Mouse (Mus musculus) stomach, embryonic 14.5 days (tissue): ENCODE results near the gene Gm5741. TPM values are rescaled to one million over a fixed set of nuclear protein-coding genes. Genes with fewer than 3 reads are reported as not detected.

Experiments used
- ATAC-seq: fragments of 200-750 bp; cut with Nextera tagmentation; 2 replicates; pipeline ENCODE4 v1.8.0; 2017; ENCODE audit warnings: low read depth, moderate TSS enrichment; ENCODE audit not compliant: insufficient number of reproducible peaks, insufficient read depth, low FRiP score
- H3K27ac ChIP-seq: fragments of 300-500 bp; sonication (generic); 2 replicates; pipeline ENCODE4 v1.5.1; 2014; ENCODE audit warnings: mild to moderate bottlenecking, low read length, moderate library complexity, mixed read lengths
- H3K27me3 ChIP-seq: fragments of 300-500 bp; sonication (generic); 2 replicates; pipeline ENCODE4 v1.6.1; 2014; ENCODE audit warnings: low read length, control low read depth, mixed read lengths; ENCODE audit not compliant: control insufficient read depth, insufficient read depth
- H3K36me3 ChIP-seq: fragments of 300-500 bp; sonication (generic); 2 replicates; pipeline ENCODE4 v1.6.1; 2014; ENCODE audit warnings: mild to moderate bottlenecking, control low read depth, low read length, moderate library complexity, mixed read lengths; ENCODE audit not compliant: control insufficient read depth, insufficient read depth
- H3K4me1 ChIP-seq: fragments of 300-500 bp; sonication (generic); 2 replicates; pipeline ENCODE4 v1.6.1; 2014; ENCODE audit warnings: low read length, control low read depth, mixed read lengths; ENCODE audit not compliant: control insufficient read depth, insufficient read depth
- H3K4me2 ChIP-seq: fragments of 300-500 bp; sonication (generic); replicated peaks from 2 replicates; pipeline ENCODE4 v1.6.1; 2014; ENCODE audit warnings: low read depth, low read length, control low read depth
- H3K4me3 ChIP-seq: fragments of 300-500 bp; sonication (generic); 2 replicates; pipeline ENCODE4 v1.5.1; 2014; ENCODE audit warnings: low read depth, low read length, control low read depth
- H3K9ac ChIP-seq: fragments of 300-500 bp; sonication (generic); replicated peaks from 2 replicates; pipeline ENCODE4 v1.6.1; 2014; ENCODE audit warnings: low read depth, mild to moderate bottlenecking, control low read depth, low read length, moderate library complexity, mixed read lengths
- H3K9me3 ChIP-seq: fragments of 300-500 bp; sonication (generic); 2 replicates; pipeline ENCODE4 v1.6.1; 2016; ENCODE audit warnings: low read depth, low read length, control low read depth; ENCODE audit not compliant: control insufficient read depth
- whole genome bisulfite sequencing: fragments of 180-500 bp; shearing (Covaris S2); extraction: QIAGEN DNeasy Blood & Tissue Kit; methylation state at CpG from one replicate; pipeline ENCODE4 v1.1.7; 2014; 5-methylcytosine and 5-hydroxymethylcytosine counted together
- polyA plus RNA-seq: library from polyadenylated mRNA; unstranded; fragments of >200 nt; fragmentation: Nextera tagmentation; extraction: Ambion mirVana; gene quantifications from 2 replicates; pipeline ENCODE4 v1.2.1, GENCODE M21; 2014

The Gm5741 gene
- polyA plus RNA-seq, 1 experiment from 2014 or later = not detected

DNA sequence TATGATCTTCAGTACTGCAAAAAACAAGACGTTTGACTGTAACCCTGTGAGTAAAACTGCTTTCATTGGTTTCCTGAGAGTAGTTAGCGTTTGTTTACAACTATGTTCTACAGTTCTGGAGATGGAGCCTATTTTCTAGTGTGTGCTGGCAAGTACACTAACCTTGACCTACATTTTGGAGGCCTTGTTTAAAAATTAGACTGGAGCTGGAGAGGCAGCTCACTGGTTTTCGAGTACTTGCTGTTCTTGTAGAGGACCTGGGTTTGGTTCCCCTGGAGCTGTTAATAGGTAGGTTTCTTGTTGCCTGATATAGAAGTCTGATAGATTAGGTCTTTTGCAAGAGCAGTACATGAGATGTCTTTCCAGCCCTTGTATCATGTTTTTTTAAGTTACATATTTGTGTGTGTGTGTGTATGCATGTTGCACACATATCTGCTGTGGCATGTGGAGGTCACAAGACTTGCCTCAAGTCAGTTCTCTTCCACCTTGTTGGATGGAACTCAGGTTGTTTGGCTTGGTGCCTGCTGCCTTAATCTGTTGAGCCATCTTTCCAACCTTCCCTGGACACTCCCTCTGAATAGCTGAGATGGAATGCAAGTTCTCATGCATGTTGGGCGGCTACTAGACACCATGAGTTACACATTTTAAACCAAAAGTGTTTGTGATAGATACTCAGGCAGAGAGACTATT, 35.0 kb downstream of the Gm5741 start:
- no peaks in the 10 kb centered on the region for H3K27me3 ChIP-seq
- WGBS = 78% methylated on average over 4 of the region's 4 CpGs
- H3K4me1 ChIP-seq = peaks cover 24% of the 10 kb centered on the region
- no peaks in the 10 kb centered on the region for H3K9me3 ChIP-seq
- H3K36me3 ChIP-seq = peaks cover 47% of the 10 kb centered on the region
- H3K4me3 ChIP-seq = no peak overlapping the region
- H3K9ac ChIP-seq = no peak overlapping the region
- no peak overlapping the region for H3K4me2 ChIP-seq
- no peak overlapping the region for H3K27ac ChIP-seq
- ATAC-seq = no peak

DNA sequence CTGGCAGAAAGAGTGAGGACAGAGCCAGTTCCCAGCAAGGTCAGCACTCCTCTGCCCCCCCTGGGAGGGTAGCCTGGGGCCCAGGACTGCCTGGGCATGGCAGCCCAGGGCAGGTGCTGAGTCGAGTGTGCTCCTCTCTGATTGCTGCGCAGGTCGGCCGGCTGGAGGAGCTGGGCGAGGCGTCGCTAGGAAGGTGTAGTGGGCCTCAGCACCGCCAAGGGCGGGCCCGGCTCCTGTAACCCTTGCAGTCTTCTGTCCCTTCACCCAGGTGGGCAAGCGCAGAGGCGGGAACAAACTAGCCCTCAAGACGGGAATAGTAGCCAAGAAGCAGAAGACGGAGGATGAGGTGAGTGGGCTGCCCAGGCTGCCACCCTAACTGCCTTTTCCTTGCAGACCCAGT, 38.5 kb downstream of the Gm5741 start:
- H3K27ac ChIP-seq = no peak overlapping the region
- peaks cover 26% of the 10 kb centered on the region for H3K4me1 ChIP-seq
- no peak overlapping the region for H3K9ac ChIP-seq
- H3K4me3 ChIP-seq = no peak overlapping the region
- H3K9me3 ChIP-seq = no peaks in the 10 kb centered on the region
- no peaks in the 10 kb centered on the region for H3K27me3 ChIP-seq
- ATAC-seq = no peak
- no peak overlapping the region; the same call in 1 of the 2 replicates for H3K4me2 ChIP-seq
- H3K36me3 ChIP-seq = peaks cover 47% of the 10 kb centered on the region
- WGBS = 86% methylated on average over 14 of the region's 14 CpGs

DNA sequence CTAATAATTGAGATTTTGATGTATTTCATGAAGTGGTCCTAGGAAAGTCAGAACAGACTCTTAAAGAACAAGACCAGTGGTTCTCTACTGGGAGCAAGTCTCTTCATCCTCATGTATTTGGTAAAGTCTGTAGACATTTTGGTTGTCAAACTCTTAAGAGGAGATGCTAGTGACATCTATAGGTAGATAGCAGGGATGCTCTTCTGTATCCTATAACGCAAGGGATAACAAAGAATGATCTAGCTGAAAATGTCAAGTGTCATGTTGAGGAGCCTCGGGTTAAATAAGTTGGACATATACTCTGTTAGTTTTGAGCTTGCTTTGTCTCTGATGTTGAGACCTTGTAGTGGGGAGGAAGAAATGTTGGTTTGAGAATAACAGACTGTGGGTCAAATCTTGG, 39.9 kb downstream of the Gm5741 start:
- Histone ChIP-seq H3K27ac (no peak overlapping the region), H3K27me3 (no peaks in the 10 kb centered on the region), H3K36me3 (peaks cover 47% of the 10 kb centered on the region), H3K4me3 (peak overlapping the region; percentile 98), H3K9me3 (no peaks in the 10 kb centered on the region), H3K4me2 (peak overlapping the region; percentile 61), H3K4me1 (peaks cover 28% of the 10 kb centered on the region), H3K9ac (peak overlapping the region; percentile 99)
- no peak for ATAC-seq
- 18% methylated on average over 2 of the region's 2 CpGs for WGBS

DNA sequence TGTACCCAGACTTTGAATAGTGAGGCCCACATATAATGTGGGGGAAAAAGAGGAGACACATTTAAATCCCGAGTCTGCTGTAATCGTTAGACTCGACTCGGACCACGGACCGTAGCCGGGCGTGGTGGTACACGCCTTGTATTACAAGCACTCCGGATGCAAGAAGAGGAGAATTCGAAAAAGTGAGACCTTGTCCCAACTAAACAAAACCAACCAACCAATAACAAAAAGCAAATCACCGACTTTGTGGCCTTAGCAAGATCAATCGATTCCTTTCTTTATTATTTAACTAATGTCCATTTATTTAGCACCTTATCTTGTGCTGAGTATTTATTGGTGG, 40.3 kb downstream of the Gm5741 start:
- peak overlapping the region; percentile 61 for H3K4me2 ChIP-seq
- WGBS = under 1% methylated on average over 13 of the region's 13 CpGs
- peaks cover 28% of the 10 kb centered on the region for H3K4me1 ChIP-seq
- peaks cover 43% of the 10 kb centered on the region for H3K36me3 ChIP-seq
- H3K9ac ChIP-seq = peak overlapping the region; percentile 99
- no peak for ATAC-seq
- no peaks in the 10 kb centered on the region for H3K27me3 ChIP-seq
- H3K27ac ChIP-seq = peak overlapping the region; percentile 83
- H3K4me3 ChIP-seq = peak overlapping the region; percentile 98
- H3K9me3 ChIP-seq = no peaks in the 10 kb centered on the region

DNA sequence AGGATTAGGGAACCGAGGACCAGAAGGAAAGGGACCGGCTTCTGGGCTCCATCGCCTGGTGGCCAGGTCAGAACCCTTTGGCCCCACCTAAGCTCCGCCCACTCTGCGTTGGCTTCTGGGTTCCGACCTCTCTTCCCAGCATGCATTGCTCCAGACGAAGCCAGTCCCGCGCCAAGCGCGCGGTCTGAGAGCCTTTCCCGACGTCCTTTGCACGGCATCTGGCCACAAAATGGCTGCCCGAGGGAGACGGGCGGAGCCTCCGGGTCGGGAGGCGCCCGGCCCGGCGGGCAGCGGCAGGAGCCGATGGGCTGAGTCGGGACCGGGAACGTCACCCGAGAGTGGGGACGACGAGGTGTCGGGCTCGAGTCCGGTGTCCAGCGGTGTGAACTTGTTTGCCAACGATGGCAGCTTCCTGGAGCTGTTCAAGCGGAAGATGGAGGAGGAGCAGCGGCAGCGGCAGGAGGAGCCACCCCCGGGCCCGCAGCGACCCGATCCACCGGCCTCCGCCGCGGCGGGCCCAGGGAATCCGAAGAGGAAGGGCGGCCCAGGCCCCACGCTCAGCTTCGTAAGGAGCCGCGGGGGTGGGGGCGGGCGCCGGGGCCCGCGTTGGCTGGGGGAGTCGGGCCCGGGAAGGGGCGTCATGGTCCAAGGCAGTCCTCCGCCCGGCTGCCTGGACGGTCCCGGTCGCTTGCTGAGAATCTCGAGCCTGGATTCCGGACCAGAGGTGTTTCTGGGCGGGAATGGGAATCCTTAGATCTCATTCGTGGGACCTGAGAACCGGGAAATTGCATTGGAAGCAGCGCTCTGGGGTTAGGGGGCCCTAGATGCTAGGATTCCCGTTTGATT, 40.9 kb downstream of the Gm5741 start, which contains the start of gene Trir:
TSS of gene Trir (plus strand) at position 154 of the 846 bp plus-strand sequence.
- H3K36me3 ChIP-seq = peaks cover 42% of the 10 kb centered on the region
- H3K27me3 ChIP-seq = no peaks in the 10 kb centered on the region
- H3K9ac ChIP-seq = peak within 1 kb of the TSS; percentile 99
- H3K4me2 ChIP-seq = peak within 1 kb of the TSS; percentile 95
- WGBS = under 1% methylated on average over 69 of the region's 75 CpGs
- H3K9me3 ChIP-seq = no peaks in the 10 kb centered on the region
- peak; percentile 87 for ATAC-seq
- peak within 1 kb of the TSS; percentile 83 for H3K27ac ChIP-seq
- H3K4me3 ChIP-seq = peak within 1 kb of the TSS; percentile 98
- peaks cover 28% of the 10 kb centered on the region for H3K4me1 ChIP-seq

DNA sequence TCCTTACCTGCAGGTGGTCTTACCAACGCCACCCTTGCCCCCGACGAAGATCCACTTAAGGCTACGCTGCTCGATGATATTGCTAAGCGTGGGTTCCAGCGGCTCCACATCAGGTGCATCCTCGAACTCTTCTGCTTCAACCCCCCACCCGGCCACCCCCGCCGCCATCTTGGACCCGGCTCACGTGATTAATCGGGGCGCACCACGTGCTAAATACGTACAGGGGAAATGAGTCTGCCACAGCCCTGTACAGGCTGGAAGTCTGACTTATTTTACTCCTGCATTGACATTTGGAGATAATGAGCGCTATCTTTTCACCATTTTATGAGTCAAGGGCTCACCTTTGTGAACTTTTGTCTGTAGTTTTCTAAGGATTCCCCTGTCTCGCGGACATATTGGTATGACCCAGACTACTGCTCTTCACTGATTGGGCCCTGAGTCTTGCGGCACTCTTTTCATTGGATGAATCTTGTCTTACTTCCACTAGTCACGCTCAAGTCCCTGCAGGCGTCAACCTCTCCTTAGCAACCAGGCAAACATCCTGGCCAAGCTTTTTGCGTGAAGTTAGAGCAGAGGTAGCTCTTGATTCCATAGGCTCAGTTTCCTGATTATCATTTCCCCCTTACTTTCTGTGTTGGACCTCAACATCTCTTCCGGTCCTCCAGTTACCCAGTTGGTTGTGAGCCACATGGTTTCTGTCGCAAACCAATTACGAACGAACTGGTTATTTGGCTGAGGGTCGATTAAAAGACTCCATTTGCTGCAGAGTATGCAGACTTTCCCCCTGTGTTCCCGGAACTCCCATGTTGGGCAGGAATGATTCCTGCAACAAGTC, 42.5 kb downstream of the Gm5741 start, which contains the start of gene Asna1:
TSS of gene Asna1 (minus strand) at position 184 of the 835 bp plus-strand sequence.
- ATAC-seq = peak; percentile 92
- WGBS = 5% methylated on average over 30 of the region's 30 CpGs

DNA sequence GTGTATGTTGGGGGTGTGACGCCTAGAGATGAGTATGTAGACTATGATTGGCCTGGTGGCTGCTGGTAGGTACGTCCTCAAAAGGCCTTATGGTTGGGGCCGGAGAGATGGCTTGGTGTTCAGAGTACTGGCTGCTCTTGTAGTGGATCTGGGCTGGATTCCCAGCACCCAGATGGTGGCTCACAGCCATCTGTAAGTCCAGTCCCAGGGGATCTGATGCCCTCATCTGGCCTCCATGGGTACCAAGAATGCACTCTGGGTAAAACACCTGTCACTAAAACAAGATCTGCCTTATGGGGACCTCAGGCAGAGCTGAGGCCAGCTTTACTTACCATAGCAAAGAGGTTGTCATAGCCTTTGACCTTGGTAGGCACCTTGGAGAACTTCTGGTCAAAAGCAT, 43.9 kb downstream of the Gm5741 start:
- Histone ChIP-seq H3K9ac (no peak overlapping the region), H3K27me3 (no peaks in the 10 kb centered on the region), H3K4me3 (no peak overlapping the region), H3K9me3 (no peaks in the 10 kb centered on the region), H3K27ac (no peak overlapping the region), H3K4me1 (peaks cover 24% of the 10 kb centered on the region), H3K36me3 (peaks cover 40% of the 10 kb centered on the region), H3K4me2 (no peak overlapping the region)
- WGBS = 97% methylated on average over 3 of the region's 3 CpGs
- ATAC-seq = no peak

More for the DNA sequence above, 42.5 kb downstream of the Gm5741 start, which contains the start of gene Asna1:
- Histone ChIP-seq H3K4me3 (peak within 1 kb of the TSS; percentile 98), H3K36me3 (peaks cover 39% of the 10 kb centered on the region), H3K9ac (peak within 1 kb of the TSS; percentile 74), H3K27ac (peak within 1 kb of the TSS; percentile 83), H3K4me1 (peaks cover 28% of the 10 kb centered on the region), H3K9me3 (no peaks in the 10 kb centered on the region), H3K27me3 (no peaks in the 10 kb centered on the region), H3K4me2 (peak within 1 kb of the TSS; percentile 95)

DNA sequence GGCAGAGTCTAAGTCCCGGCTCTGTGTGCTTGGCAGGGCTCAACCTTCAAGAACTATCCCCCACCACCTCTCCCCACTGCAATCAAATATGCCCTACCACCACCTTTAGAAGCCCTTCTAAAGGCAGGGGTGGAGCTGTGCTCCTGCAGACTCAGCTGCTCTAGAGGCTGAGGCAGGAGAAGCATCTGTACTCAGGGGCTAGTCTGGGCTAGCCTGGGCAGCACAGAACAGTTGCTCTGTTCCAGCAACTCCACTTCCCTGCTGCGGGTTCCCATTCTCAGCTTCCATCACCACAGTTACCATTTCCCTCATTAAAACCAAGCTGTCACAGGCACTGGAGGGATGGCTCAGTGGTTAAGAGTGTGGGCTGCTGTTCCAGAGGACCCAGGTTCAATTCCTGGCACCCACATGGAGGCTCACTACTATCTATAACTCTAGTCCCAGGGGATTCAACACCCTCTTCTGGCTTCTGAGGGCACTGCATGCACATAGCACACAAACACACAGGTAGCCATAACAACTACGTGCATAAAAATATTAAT, 46.2 kb downstream of the Gm5741 start:
- peaks cover 48% of the 10 kb centered on the region for H3K36me3 ChIP-seq
- 100% methylated on average over 3 of the region's 3 CpGs for WGBS
- no peaks in the 10 kb centered on the region for H3K9me3 ChIP-seq
- no peak overlapping the region for H3K4me2 ChIP-seq
- H3K27ac ChIP-seq = no peak overlapping the region
- no peak overlapping the region for H3K4me3 ChIP-seq
- no peaks in the 10 kb centered on the region for H3K27me3 ChIP-seq
- peaks cover 15% of the 10 kb centered on the region for H3K4me1 ChIP-seq
- ATAC-seq = no peak
- no peak overlapping the region for H3K9ac ChIP-seq
